Mouse (Mus musculus): ENCODE data around the gene Eif2b3. TPM values are rescaled to one million over a fixed set of nuclear protein-coding genes. Genes with fewer than 3 reads are reported as not detected.

Eif2b3 gene
- polyA plus RNA-seq, 1 experiment, result 18.3 TPM

- no peak for DNase-seq (ENCODE audit: low read depth)
Measured at GRCm38 (mm10) chr4:117124218-117124517, 105.0 kb downstream of the Eif2b3 start.

DNA sequence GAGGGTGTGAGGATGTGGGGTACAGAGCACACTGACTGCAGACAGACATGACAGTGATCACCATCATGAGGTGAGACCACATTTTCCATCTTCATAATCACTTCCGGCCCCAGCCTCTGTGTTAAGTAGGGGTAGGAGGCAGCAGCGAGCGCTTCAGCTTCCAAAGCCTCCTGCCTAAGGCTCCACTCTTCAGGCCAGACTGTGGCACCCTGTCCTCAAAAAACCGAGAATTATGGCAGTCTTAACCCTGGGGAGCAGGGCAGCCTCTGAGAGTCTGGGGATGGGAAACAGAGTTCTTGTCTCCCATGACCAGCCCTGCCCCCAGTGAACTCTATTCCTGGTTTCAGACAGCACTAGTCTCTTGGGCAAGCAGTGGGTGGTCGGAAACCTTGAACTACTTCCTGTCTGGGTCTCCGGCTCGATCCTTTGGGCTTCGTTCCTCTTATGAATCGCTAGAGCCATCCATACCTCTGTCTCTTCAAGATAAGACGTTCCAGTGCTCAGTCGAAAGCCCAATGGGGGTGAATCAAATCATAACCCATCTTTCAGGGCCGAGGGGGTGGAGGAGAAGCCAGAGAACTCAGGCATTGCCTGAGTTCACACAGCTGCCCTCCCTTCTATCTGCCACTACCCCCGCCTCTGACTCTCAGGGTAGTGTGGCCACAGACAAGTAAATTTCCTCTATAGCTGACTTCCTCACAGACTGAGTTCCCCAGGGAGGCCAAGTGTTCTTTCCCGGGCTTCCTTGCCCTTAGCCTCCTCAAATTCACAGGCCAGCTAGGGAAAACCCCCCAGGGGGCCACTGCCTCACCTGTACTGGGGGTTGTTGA lies 105.5 kb downstream of the Eif2b3 start:
- DNase-seq (ENCODE audit: low read depth), result no peak

DNA sequence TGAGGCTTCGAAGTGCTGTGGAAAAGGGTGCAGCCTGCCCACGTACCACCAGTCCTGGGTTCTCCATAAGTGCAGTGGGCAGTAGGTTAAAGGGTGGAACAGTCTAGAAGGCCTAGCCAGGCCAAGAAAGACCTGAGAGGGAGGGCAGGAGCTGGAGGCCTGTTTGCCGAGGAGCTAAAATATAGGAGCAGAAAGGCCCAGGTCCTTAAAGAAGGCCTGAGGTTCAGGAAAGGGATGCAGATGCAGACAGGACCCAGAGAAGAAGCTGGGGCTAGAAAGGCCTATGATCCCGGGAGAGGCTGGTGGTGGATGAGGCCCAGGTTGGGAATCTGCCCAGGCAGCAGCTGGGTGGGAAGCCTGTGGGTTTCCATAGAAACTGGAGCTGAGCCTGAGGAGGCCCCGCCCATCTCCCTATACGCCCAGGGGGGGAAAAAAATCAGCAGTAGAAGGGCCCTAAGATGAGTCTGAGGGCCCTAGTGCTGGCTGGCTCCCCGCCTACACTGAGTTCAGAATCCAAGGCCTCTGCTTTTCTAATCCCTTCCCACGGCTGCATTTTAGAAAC lies 106.2 kb downstream of the Eif2b3 start, which contains the start of gene Btbd19:
TSS of gene Btbd19 (minus strand) at position 378 of the 562 bp plus-strand sequence.
- DNase-seq (ENCODE audit: low read depth), result no peak

DNA sequence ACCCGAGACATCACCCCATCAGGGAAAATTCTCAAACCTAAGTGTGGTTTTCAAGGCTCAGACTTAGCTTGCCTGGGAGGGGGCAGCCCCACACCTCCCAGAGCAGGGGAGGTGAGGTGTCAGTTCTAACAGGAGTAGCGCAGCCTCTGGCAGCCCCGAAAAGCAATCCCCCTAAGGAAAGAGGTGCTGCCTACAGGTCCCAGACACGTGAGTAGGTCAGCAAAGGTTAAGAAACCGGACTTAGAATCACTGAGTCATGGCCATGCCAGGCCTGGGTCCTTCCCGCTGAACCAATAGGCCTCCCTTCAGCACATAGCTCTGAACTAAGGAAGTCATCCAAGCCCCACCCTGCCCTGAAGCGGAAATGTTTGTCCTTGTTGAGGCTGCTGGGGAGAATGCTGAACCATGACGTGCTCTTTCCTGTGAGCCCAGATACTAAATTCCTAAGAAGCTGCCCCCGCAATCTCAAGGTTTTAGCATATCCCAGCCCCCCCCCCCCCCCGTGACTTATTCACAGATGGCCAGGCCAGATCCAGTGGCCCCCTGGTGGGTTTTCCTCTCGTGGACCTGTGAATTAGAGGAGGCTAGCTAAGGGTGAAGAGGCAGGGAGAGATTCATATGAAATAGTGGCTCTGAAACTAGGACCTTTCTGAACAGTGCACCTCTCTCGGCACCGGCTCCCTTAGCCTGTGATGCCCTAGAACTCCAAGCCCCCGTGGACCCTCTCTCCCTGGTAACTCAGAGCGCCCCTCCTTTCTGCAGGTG lies 106.9 kb downstream of the Eif2b3 start:
- DNase-seq (ENCODE audit: low read depth), result no peak

- no peak for DNase-seq (ENCODE audit: low read depth)
Measured at GRCm38 (mm10) chr4:117126675-117127290, 107.6 kb downstream of the Eif2b3 start, which contains the start of gene Tctex1d4. Gene Tctex1d4, plus strand, starts transcription at chr4:117126794.

DNA sequence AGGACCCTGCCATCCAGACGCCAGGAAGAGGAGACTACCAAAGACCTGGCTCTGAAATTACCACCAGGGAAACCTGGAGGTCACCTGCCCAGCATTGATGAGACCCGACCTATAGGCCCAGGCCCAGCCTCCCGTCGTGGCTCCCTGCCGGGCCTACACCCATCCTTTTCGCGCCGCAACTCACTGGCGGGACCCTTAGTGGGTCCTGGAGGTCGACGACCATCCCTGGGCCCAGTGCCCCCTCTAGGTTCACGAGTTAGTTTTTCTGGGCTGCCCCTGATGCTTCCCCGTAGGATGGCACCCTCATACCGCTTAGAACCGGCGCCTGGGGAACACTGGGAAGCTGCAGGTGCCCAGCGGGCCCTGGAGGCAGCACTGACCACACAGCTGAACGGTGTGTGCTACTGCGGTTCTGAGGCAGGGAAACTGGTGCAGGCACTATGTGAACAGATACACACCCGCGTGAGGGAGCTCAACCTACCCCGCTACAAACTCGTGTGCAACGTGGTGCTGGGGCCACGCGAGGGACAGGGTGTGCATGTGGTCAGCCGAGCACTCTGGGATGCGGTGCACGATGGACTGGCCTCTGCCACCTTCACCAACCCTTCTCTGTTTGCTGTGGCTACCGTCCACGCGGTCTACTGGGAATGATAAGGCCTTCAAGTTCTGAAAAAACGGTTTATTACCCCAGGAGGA lies 108.9 kb downstream of the Eif2b3 start:
- DNase-seq (ENCODE audit: low read depth), result no peak

DNA sequence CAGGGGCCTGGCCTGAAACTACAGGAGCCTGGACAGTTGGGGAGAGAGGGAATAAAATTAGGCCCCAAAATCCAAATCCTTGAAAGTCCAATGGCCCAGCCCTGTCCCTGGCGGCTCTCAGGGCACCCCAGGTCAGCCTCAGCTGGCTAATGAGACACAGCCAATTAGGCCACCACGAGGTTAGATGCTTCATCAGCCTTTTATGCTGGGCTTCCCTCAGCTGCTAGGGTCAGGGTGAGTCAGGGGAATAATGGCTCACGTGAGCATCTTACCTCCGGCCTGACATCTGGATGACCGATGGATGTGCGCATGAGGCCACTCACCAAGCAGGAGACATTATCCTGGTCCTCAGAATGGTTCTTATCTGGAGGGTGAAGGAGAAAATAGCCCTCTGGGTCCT lies 111.6 kb downstream of the Eif2b3 start:
- DNase-seq (ENCODE audit: low read depth), result no peak

DNA sequence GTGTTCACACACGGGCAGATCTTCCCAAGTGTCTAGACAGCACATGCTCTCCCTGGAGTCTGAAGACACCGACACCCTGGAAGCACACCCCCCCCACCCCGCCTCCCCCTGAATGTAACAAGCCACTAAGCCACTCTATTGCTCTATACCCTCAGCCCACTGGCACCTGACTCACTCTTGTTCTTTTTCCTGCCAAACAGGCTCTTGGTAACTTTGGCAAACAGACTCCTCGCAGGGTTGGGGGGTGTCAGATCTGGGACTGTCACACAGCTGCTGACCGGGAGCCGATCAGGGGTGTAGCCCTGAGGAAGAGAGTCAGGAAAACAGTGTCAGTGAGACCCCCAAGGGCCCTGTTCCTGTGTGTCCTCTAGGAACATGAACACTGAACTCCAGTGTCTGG lies 112.0 kb downstream of the Eif2b3 start:
- no peak for DNase-seq (ENCODE audit: low read depth)

GRCm38 (mm10) chr4:117131890-117132793 lies 112.9 kb downstream of the Eif2b3 start:
- DNase-seq (ENCODE audit: low read depth), result no peak

DNA sequence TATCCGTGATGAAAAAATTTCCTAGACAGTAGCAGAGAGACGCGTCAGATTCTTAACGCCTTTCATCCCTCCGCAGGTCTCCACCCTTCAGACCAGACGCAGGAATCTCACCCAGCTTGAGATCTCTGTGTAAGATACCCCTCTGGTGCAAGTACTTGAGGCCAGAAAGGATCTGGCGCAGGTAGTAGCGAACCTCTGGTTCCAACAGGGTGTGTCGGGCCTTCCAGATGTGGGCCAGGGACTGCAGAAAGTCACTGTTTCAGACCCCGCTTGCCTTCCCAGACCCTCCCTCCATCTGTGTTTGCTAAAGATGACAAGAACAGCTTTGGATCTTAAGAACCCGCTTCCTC lies 113.6 kb downstream of the Eif2b3 start:
- no peak for DNase-seq (ENCODE audit: low read depth)

- no peak for DNase-seq (ENCODE audit: low read depth)
Measured at GRCm38 (mm10) chr4:117133366-117133796, 114.2 kb downstream of the Eif2b3 start.

DNA sequence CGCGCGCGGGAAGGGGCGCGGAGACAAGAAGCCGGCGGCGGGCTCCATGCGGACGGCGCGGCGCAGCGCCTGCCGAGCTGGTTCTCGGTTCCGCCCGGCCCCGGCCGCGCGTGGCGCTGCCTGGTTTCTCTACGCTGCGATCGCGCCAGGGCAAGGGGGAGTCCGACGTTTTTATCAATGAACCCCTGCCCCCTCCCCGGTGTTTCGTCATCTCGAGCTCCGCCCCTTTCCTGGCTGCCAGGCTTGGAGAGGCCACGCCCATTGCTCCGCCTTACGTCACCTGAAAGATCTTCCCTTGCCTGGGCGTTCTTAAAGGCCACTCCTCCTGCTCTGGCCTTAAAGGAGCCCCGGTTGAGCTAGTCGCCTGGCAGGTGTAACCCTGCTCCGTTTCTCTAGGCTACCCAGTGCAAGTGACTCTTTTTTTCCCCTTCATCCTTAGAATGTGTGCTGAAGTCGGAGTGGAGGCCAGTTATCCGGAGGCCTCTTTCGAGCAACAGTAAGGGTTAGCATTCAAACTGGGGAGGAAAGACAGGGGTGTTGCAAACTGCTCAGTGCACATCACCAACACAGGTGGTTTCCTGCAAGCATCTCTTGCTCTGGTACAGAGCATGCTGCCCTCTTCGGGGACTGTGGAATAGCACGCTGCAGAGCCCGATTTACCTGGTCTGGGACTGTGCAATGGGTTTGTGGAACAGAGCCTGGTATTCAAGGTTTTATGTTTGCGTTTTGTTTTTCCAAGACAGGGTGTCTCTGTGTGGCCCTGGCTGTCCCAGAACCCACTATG lies 114.8 kb downstream of the Eif2b3 start, which contains the start of gene Plk3:
TSS of gene Plk3 (minus strand) at position 147 of the 784 bp plus-strand sequence.
- DNase-seq (ENCODE audit: low read depth), result no peak

DNA sequence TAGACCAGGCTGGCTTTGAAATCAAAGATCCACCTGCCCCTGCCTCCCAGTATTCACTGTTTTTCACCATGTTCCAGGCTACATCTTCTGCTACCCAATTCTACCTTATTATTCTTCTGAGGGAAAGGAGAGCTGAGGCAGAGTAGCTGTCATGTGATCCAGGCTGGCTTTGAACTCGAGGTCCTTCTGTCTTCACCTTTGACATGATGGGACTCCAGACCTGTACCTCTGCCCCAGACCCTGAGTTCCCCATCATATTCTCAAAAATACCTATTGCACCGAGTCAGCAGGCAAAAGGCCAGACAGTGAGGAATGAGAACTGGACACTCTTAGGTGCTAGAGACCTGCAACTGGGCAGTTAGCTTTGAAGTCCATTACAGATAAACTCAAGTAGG lies 115.4 kb downstream of the Eif2b3 start:
- no peak for DNase-seq (ENCODE audit: low read depth)

GRCm38 (mm10) chr4:117136034-117136433 lies 116.8 kb downstream of the Eif2b3 start:
- no peak for DNase-seq (ENCODE audit: low read depth)

Other genes starting within 250 kb of the Eif2b3 start
- gene Toe1, start 211.8 kb upstream of the Eif2b3 start, polyA plus RNA-seq (2012; rRNA removed), result 61.8 and 66.3 TPM in 2 replicates
- 9.9 and 16.2 TPM in 2 replicates for gene Mutyh, start 211.7 kb upstream of the Eif2b3 start, polyA plus RNA-seq (2012; rRNA removed)
- gene Hpdl, start 197.7 kb upstream of the Eif2b3 start, polyA plus RNA-seq (2012; rRNA removed), result 65.7 and 74.3 TPM in 2 replicates
- gene Zswim5, start 142.0 kb upstream of the Eif2b3 start, polyA plus RNA-seq (2012; rRNA removed), result 2.3 and 3.8 TPM in 2 replicates
- gene Urod, start 25.0 kb upstream of the Eif2b3 start, polyA plus RNA-seq (2012; rRNA removed), result 125 and 141 TPM in 2 replicates
- 35.8 and 47.2 TPM in 2 replicates for gene Hectd3, start 24.1 kb upstream of the Eif2b3 start, polyA plus RNA-seq (2012; rRNA removed)
- 44.5 and 48.7 TPM in 2 replicates for gene Ptch2, start 76.7 kb downstream of the Eif2b3 start, polyA plus RNA-seq (2012; rRNA removed)
- 12.3 and 13.8 TPM in 2 replicates for gene Btbd19, start 106.3 kb downstream of the Eif2b3 start, polyA plus RNA-seq (2012; rRNA removed)
- gene Tctex1d4, start 107.4 kb downstream of the Eif2b3 start, polyA plus RNA-seq (2012; rRNA removed), result 24.7 and 28.9 TPM in 2 replicates
- 13.7 and 15.0 TPM in 2 replicates for gene Plk3, start 114.6 kb downstream of the Eif2b3 start, polyA plus RNA-seq (2012; rRNA removed)
- 468 and 506 TPM in 2 replicates for gene Rps8, start 136.8 kb downstream of the Eif2b3 start, polyA plus RNA-seq (2012; rRNA removed)
- gene Kif2c, start 163.2 kb downstream of the Eif2b3 start, polyA plus RNA-seq (2012; rRNA removed), result 2.6 and 3.1 TPM in 2 replicates
- gene Tmem53, start 232.5 kb downstream of the Eif2b3 start, polyA plus RNA-seq (2012; rRNA removed), result 61.2 and 62.0 TPM in 2 replicates
- 1.2 and 1.5 TPM in 2 replicates for gene Armh1, start 232.7 kb downstream of the Eif2b3 start, polyA plus RNA-seq (2012; rRNA removed)

Measured in gonadal fat pad, adult 2 months (tissue).